In genomic region chr8:105266775-105267174, GRCm38 (mm10) we compare ENCODE assay signal across 15 mouse cellular contexts. TPM values are rescaled to one million over a fixed set of nuclear protein-coding genes. Genes with fewer than 3 reads are reported as not detected.
DNase-seq lines count a peak whose midpoint lies in the region; ATAC-seq lines count a peak whose summit lies in the region.
"Had no signal": no experiment of that assay in that cellular context is flagged by ENCODE, and none has a peak within 500 bp of the region (broad histone marks: within the 10 kb centered on the region; RNA-seq: fewer than 3 reads in every experiment).

No protein-coding gene starts in this region.

- H3K9ac ChIP-seq in midbrain, embryonic 11.5 days (ENCODE audit: low read length) = no peak overlapping the region
- H3K9ac ChIP-seq in midbrain, embryonic 15.5 days = no peak overlapping the region
- 0 out of 2 replicates have a peak overlapping the region, but pooled peaks have one; percentile 23 for H3K9ac ChIP-seq in limb, embryonic 12.5 days (replicated peaks)
- H3K9ac ChIP-seq: heart, embryonic 15.5 days; hindbrain, embryonic 14.5 days; liver, embryonic 13.5 days had no signal

- peak; percentile 84 for DNase-seq in midbrain, embryonic 11.5 days (ENCODE audit: low spot score, missing footprints)
- DNase-seq in ES-CJ7 (ENCODE audit: low read depth, low spot score) = peak; percentile 60
- peak; percentile 43 for DNase-seq in thymus, postnatal 4 days
- DNase-seq in layer of hippocampus, postnatal 14 days (ENCODE audit: low spot score in 2 of 2) = no peak
- DNase-seq in c-Kit-positive CD71-positive TER-119-positive erythroid progenitor cells, embryonic 14.5 days (ENCODE audit: low spot score) = no peak
- DNase-seq: adrenal gland, postnatal 10 days; gastrocnemius, postnatal 25 days; kidney, postnatal 10 days; liver, embryonic 13.5 days had no signal

- no peak overlapping the region for H3K4me2 ChIP-seq in midbrain, embryonic 11.5 days
- H3K4me2 ChIP-seq in midbrain, embryonic 15.5 days = no peak overlapping the region
- no peak overlapping the region for H3K4me2 ChIP-seq in limb, embryonic 12.5 days
- H3K4me2 ChIP-seq: heart, embryonic 15.5 days; hindbrain, embryonic 14.5 days; liver, embryonic 13.5 days had no signal

- WGBS in midbrain, embryonic 11.5 days = 6% methylated on average over 13 of the region's 13 CpGs
- 7% methylated on average over 13 of the region's 13 CpGs for WGBS in midbrain, embryonic 15.5 days
- WGBS in limb, embryonic 12.5 days = 12% methylated on average over 13 of the region's 13 CpGs

- peaks cover 19% of the 10 kb centered on the region for H3K4me1 ChIP-seq in midbrain, embryonic 11.5 days (ENCODE audit: control insufficient read depth, insufficient read depth, low read length)
- peaks cover 41% of the 10 kb centered on the region for H3K4me1 ChIP-seq in midbrain, embryonic 15.5 days
- peaks cover 38% of the 10 kb centered on the region for H3K4me1 ChIP-seq in limb, embryonic 12.5 days (replicated peaks)

- no peaks in the 10 kb centered on the region for H3K36me3 ChIP-seq in midbrain, embryonic 11.5 days (ENCODE audit: control insufficient read depth, insufficient read depth, low read length)
- H3K36me3 ChIP-seq in midbrain, embryonic 15.5 days (replicated peaks) = no peaks in the 10 kb centered on the region
- no peaks in the 10 kb centered on the region for H3K36me3 ChIP-seq in limb, embryonic 12.5 days
- H3K36me3 ChIP-seq: embryonic facial prominence, embryonic 10.5 days; forebrain, embryonic 10.5 days; liver, embryonic 13.5 days had no signal

- H3K4me3 ChIP-seq in midbrain, embryonic 11.5 days (ENCODE audit: low read depth, low read length) = no peak overlapping the region
- H3K4me3 ChIP-seq in midbrain, embryonic 15.5 days = no peak overlapping the region
- no peak overlapping the region for H3K4me3 ChIP-seq in limb, embryonic 12.5 days (replicated peaks)
- H3K4me3 ChIP-seq: embryonic facial prominence, embryonic 10.5 days; forebrain, embryonic 10.5 days; heart, embryonic 15.5 days; liver, embryonic 13.5 days had no signal

- no peak overlapping the region for H3K27ac ChIP-seq in midbrain, embryonic 11.5 days (ENCODE audit: low read depth, low read length)
- H3K27ac ChIP-seq in midbrain, embryonic 15.5 days = no peak overlapping the region
- no peak overlapping the region for H3K27ac ChIP-seq in limb, embryonic 12.5 days
- H3K27ac ChIP-seq: embryonic facial prominence, embryonic 10.5 days; forebrain, embryonic 10.5 days; heart, embryonic 15.5 days; hindbrain, embryonic 14.5 days; liver, embryonic 13.5 days had no signal

- no peaks in the 10 kb centered on the region; the same call in 1 of the 2 replicates for H3K9me3 ChIP-seq in midbrain, embryonic 11.5 days (ENCODE audit: control insufficient read depth, low read length)
- H3K9me3 ChIP-seq in midbrain, embryonic 15.5 days = no peaks in the 10 kb centered on the region
- peaks cover 6% of the 10 kb centered on the region; the same call in 1 of the 2 replicates for H3K9me3 ChIP-seq in limb, embryonic 12.5 days
- H3K9me3 ChIP-seq: heart, embryonic 15.5 days had no signal

- peaks cover 89% of the 10 kb centered on the region for H3K27me3 ChIP-seq in midbrain, embryonic 11.5 days (ENCODE audit: control insufficient read depth, insufficient read depth, low read length)
- peaks cover 83% of the 10 kb centered on the region for H3K27me3 ChIP-seq in midbrain, embryonic 15.5 days (replicated peaks)
- peaks cover 96% of the 10 kb centered on the region for H3K27me3 ChIP-seq in limb, embryonic 12.5 days

- ATAC-seq in midbrain, embryonic 11.5 days (ENCODE audit: low FRiP score) = no peak
- ATAC-seq in midbrain, embryonic 15.5 days (replicated peaks) = no peak
- ATAC-seq in limb, embryonic 12.5 days (ENCODE audit: insufficient number of reproducible peaks, insufficient read depth, low FRiP score, low TSS enrichment, low read depth) = no peak

RNA-seq across cellular contexts. Expression of gene Fbxl8, which starts 2.3 kb away (rescaled TPM):
- polyA plus RNA-seq in midbrain, embryonic 11.5 days (2014; fragmentation: Nextera tagmentation; extraction: Ambion mirVana) = 0.84 and 1.5 TPM in 2 replicates
- 0.99 and 1.3 TPM in 2 replicates for polyA plus RNA-seq in midbrain, embryonic 15.5 days (2015; fragmentation: Nextera tagmentation; extraction: Ambion mirVana)
- polyA plus RNA-seq in limb, embryonic 12.5 days (2016; fragmentation: Nextera tagmentation; extraction: Ambion mirVana) = 1.7 and 1.9 TPM in 2 replicates
- total RNA-seq in layer of hippocampus, postnatal 14 days (2021) = 1 to 10 TPM in 1 of 2 experiments, under 1 TPM in 1; 0.52 to 1.1 TPM

RNA-seq across cellular contexts. Expression of gene Tradd, which starts 2.4 kb away (rescaled TPM):
- polyA plus RNA-seq in midbrain, embryonic 11.5 days (2014; fragmentation: Nextera tagmentation; extraction: Ambion mirVana) = 11.3 and 15.0 TPM in 2 replicates
- polyA plus RNA-seq in midbrain, embryonic 15.5 days (2015; fragmentation: Nextera tagmentation; extraction: Ambion mirVana) = 13.5 and 13.6 TPM in 2 replicates
- 16.0 and 16.6 TPM in 2 replicates for polyA plus RNA-seq in limb, embryonic 12.5 days (2016; fragmentation: Nextera tagmentation; extraction: Ambion mirVana)
- 1 to 10 TPM; 6.0 to 7.4 TPM for total RNA-seq in layer of hippocampus, postnatal 14 days (2021)

RNA-seq across cellular contexts. Expression of gene Hsf4, which starts 2.8 kb away (rescaled TPM):
- not detected in 2 replicates for polyA plus RNA-seq in midbrain, embryonic 11.5 days (2014; fragmentation: Nextera tagmentation; extraction: Ambion mirVana)
- polyA plus RNA-seq in midbrain, embryonic 15.5 days (2015; fragmentation: Nextera tagmentation; extraction: Ambion mirVana) = 0.25 and 0.42 TPM in 2 replicates
- 0.13 and 0.18 TPM in 2 replicates for polyA plus RNA-seq in limb, embryonic 12.5 days (2016; fragmentation: Nextera tagmentation; extraction: Ambion mirVana)
- 1 to 10 TPM; 1.4 to 1.9 TPM for total RNA-seq in layer of hippocampus, postnatal 14 days (2021)
- polyA plus RNA-seq: forebrain, embryonic 10.5 days had no signal

RNA-seq across cellular contexts. Expression of gene Nol3, which starts 9.2 kb away (rescaled TPM):
- polyA plus RNA-seq in midbrain, embryonic 11.5 days (2014; fragmentation: Nextera tagmentation; extraction: Ambion mirVana) = 2.0 and 3.2 TPM in 2 replicates
- 4.0 and 4.5 TPM in 2 replicates for polyA plus RNA-seq in midbrain, embryonic 15.5 days (2015; fragmentation: Nextera tagmentation; extraction: Ambion mirVana)
- 1.6 TPM in 2 replicates for polyA plus RNA-seq in limb, embryonic 12.5 days (2016; fragmentation: Nextera tagmentation; extraction: Ambion mirVana)
- 1 to 10 TPM; 5.8 to 5.9 TPM for total RNA-seq in layer of hippocampus, postnatal 14 days (2021)

RNA-seq across cellular contexts. Expression of gene B3gnt9, which starts 11.8 kb away (rescaled TPM):
- 5.6 and 6.1 TPM in 2 replicates for polyA plus RNA-seq in midbrain, embryonic 11.5 days (2014; fragmentation: Nextera tagmentation; extraction: Ambion mirVana)
- 8.1 TPM in 2 replicates for polyA plus RNA-seq in midbrain, embryonic 15.5 days (2015; fragmentation: Nextera tagmentation; extraction: Ambion mirVana)
- 5.9 and 6.8 TPM in 2 replicates for polyA plus RNA-seq in limb, embryonic 12.5 days (2016; fragmentation: Nextera tagmentation; extraction: Ambion mirVana)
- total RNA-seq in layer of hippocampus, postnatal 14 days (2021) = 1 to 10 TPM; 3.6 to 4.2 TPM

Comparison
In these comparisons a context has a peak if more than half of its experiments do, and no peak if none do; other contexts are left out.
1. DNase-seq: peak in midbrain, embryonic 11.5 days (single experiment), ES-CJ7 (single experiment) and thymus, postnatal 4 days (single experiment); none in layer of hippocampus, postnatal 14 days (0 of 2) and c-Kit-positive CD71-positive TER-119-positive erythroid progenitor cells, embryonic 14.5 days (single experiment).